Mouse (Mus musculus) liver, postnatal 0 days (tissue): ENCODE measurements at regions not wholly inside any gene's neighbourhood (a gene's known extent, or its start where the extent isn't known, plus 50 kb on each side); places are given as distances from the start of the nearest gene placed in this dataset.

Experiments used
- CTCF ChIP-seq: sonication (generic); IDR thresholded peaks from 2 replicates; pipeline ENCODE4 v1.5.1; 2016; ENCODE audit warnings: antibody characterized with exemption, low read depth
- EP300 ChIP-seq: IDR thresholded peaks from 2 replicates; pipeline ENCODE4 v1.6.1; 2016; ENCODE audit warnings: antibody characterized with exemption, low read depth, mild to moderate bottlenecking

GRCm38 (mm10) chr10:28012135-28012534 is 62.5 kb upstream of the Ptprk start:
- no peak for TF ChIP-seq CTCF
- no peak for TF ChIP-seq EP300
